ENCODE assay signal across 9 mouse cellular contexts in genomic region chr4:84884111-84884538, GRCm38 (mm10). TPM values are rescaled to one million over a fixed set of nuclear protein-coding genes. Genes with fewer than 3 reads are reported as not detected.
A peak's percentile ranks its signal among the peaks of the same experiment; 100 is the strongest.
DNase-seq lines count a peak whose midpoint lies in the region; ATAC-seq and TF ChIP-seq lines count a peak whose summit lies in the region.
"Had no signal": no experiment of that assay in that cellular context is flagged by ENCODE, and none has a peak within 500 bp of the region (broad histone marks: within the 10 kb centered on the region; RNA-seq: fewer than 3 reads in every experiment).

Cntln (plus strand) TSS chr4:84884309.

- H3K79me2 ChIP-seq in liver, adult 2 months (ENCODE audit: control insufficient read depth, insufficient read depth, low read length) = no peaks in the 10 kb centered on the region

- H3K4me1 ChIP-seq in brown adipose tissue, adult 24 weeks (ENCODE audit: control insufficient read depth, insufficient read depth, insufficient read length, low read length) = no peaks in the 10 kb centered on the region
- peaks cover 8% of the 10 kb centered on the region for H3K4me1 ChIP-seq in heart, embryonic 13.5 days
- no peaks in the 10 kb centered on the region for H3K4me1 ChIP-seq in kidney, postnatal 0 days (replicated peaks; ENCODE audit: insufficient read depth, low read length)
- H3K4me1 ChIP-seq in liver, adult 2 months (ENCODE audit: control insufficient read depth, insufficient read depth, low read length) = no peaks in the 10 kb centered on the region

- TF ChIP-seq CTCF in kidney, postnatal 0 days (IDR thresholded peaks at IDR 0.05; ENCODE audit: low read depth) = peak; percentile 16; the same call in 1 of the 2 replicates
- TF ChIP-seq CTCF in liver, adult 2 months (IDR thresholded peaks at IDR 0.05; ENCODE audit: low read depth, low read length) = no peak

- WGBS in heart, embryonic 13.5 days = under 1% methylated on average over 50 of the region's 50 CpGs
- WGBS in kidney, postnatal 0 days = under 1% methylated on average over 50 of the region's 50 CpGs
- 2% methylated on average over 50 of the region's 50 CpGs for WGBS in liver, adult 2 months

- no peaks in the 10 kb centered on the region for H3K27me3 ChIP-seq in heart, embryonic 13.5 days (replicated peaks)
- no peaks in the 10 kb centered on the region for H3K27me3 ChIP-seq in kidney, postnatal 0 days (ENCODE audit: insufficient read depth, low read length)
- no peaks in the 10 kb centered on the region for H3K27me3 ChIP-seq in liver, adult 2 months (ENCODE audit: control insufficient read depth, insufficient read depth, low read length)

- peak within 1 kb of the TSS; percentile 94 for H3K9ac ChIP-seq in heart, embryonic 13.5 days
- peak within 1 kb of the TSS; percentile 95 for H3K9ac ChIP-seq in kidney, postnatal 0 days (ENCODE audit: low read depth, low read length)
- peak within 1 kb of the TSS; percentile 94 for H3K9ac ChIP-seq in liver, adult 2 months (ENCODE audit: low read depth, low read length)

- peak; percentile 91 for ATAC-seq in erythroid progenitor cell, adult 5-6 weeks (replicated peaks; ENCODE audit: low FRiP score, poor library complexity, severe bottlenecking)
- peak; percentile 85 for ATAC-seq in heart, embryonic 13.5 days (ENCODE audit: extremely low read depth, insufficient number of reproducible peaks, low FRiP score, low TSS enrichment)
- ATAC-seq in kidney, postnatal 0 days (replicated peaks; ENCODE audit: low FRiP score, low read depth) = peak; percentile 90
- peak; percentile 82 for ATAC-seq in monocyte, adult 5-6 weeks (replicated peaks; ENCODE audit: insufficient number of reproducible peaks, low FRiP score, low TSS enrichment, poor library complexity, severe bottlenecking)

- H3K36me3 ChIP-seq in heart, embryonic 13.5 days = peaks cover 4% of the 10 kb centered on the region; the same call in 1 of the 2 replicates
- H3K36me3 ChIP-seq in kidney, postnatal 0 days (ENCODE audit: insufficient read depth, low read length) = no peaks in the 10 kb centered on the region
- no peaks in the 10 kb centered on the region for H3K36me3 ChIP-seq in liver, adult 2 months (ENCODE audit: control insufficient read depth, insufficient read depth, low read length)
- H3K36me3 ChIP-seq: G1E had no signal

- TF ChIP-seq POLR2A in liver, adult 2 months (IDR thresholded peaks at IDR 0.05; ENCODE audit: extremely low read depth, insufficient read depth, low read length) = no peak

- peak; percentile 75 to 80 for DNase-seq in B cell, adult 2 months
- DNase-seq in kidney, postnatal 0 days (ENCODE audit: low spot score) = peak; percentile 96
- DNase-seq in liver, adult 2 months (ENCODE audit: extremely low read depth, low read depth, low spot score) = peak; percentile 53
- DNase-seq in spleen, postnatal 36 days (ENCODE audit: low spot score in 2 of 2) = peak; percentile 83 to 85

- peak within 1 kb of the TSS; percentile 67 for H3K27ac ChIP-seq in brown adipose tissue, adult 24 weeks (replicated peaks; ENCODE audit: low read depth, low read length)
- peak within 1 kb of the TSS; percentile 93 for H3K27ac ChIP-seq in heart, embryonic 13.5 days (replicated peaks)
- H3K27ac ChIP-seq in kidney, postnatal 0 days = peak within 1 kb of the TSS; percentile 92
- H3K27ac ChIP-seq in liver, adult 2 months (replicated peaks; ENCODE audit: insufficient read depth, low read depth, low read length) = peak within 1 kb of the TSS; percentile 43

- peaks cover 4% of the 10 kb centered on the region; the same call in 1 of the 2 replicates for H3K9me3 ChIP-seq in heart, embryonic 13.5 days
- no peaks in the 10 kb centered on the region for H3K9me3 ChIP-seq in kidney, postnatal 0 days (replicated peaks; ENCODE audit: low read length)

- H3K4me3 ChIP-seq in brown adipose tissue, adult 24 weeks (ENCODE audit: insufficient read depth, low read depth, low read length) = peak within 1 kb of the TSS; percentile 85
- H3K4me3 ChIP-seq in heart, embryonic 13.5 days = peak within 1 kb of the TSS; percentile 78
- peak within 1 kb of the TSS; percentile 87 for H3K4me3 ChIP-seq in kidney, postnatal 0 days (replicated peaks; ENCODE audit: low read depth, low read length)
- H3K4me3 ChIP-seq in liver, adult 2 months (ENCODE audit: insufficient read depth, low read depth, low read length) = peak within 1 kb of the TSS; percentile 95

- peak within 1 kb of the TSS; percentile 77 for H3K4me2 ChIP-seq in heart, embryonic 13.5 days
- peak within 1 kb of the TSS; percentile 92 for H3K4me2 ChIP-seq in kidney, postnatal 0 days (ENCODE audit: low read length)

RNA-seq across cellular contexts. Expression of gene Cntln, which starts in this region (rescaled TPM):
- polyA plus RNA-seq in brown adipose tissue, adult 24 weeks (2012; ENCODE audit: insufficient read depth, insufficient read length, missing spikeins) = 1.8 and 2.3 TPM in 2 replicates
- total RNA-seq in erythroid progenitor cell, adult 5-6 weeks (2015; ENCODE audit: low replicate concordance) = 22.6 and 28.5 TPM in 2 replicates
- total RNA-seq in erythroid progenitor cell, adult 5-6 weeks (2017; ENCODE audit: low replicate concordance) = 47.7 and 51.0 TPM in 2 replicates
- 5.4 and 5.7 TPM in 2 replicates for polyA plus RNA-seq in heart, embryonic 13.5 days (2015; fragmentation: Nextera tagmentation; extraction: Ambion mirVana)
- polyA plus RNA-seq in kidney, postnatal 0 days (2015; fragmentation: Nextera tagmentation; extraction: Ambion mirVana) = 10.0 and 10.5 TPM in 2 replicates
- 1.3 and 1.4 TPM in 2 replicates for total RNA-seq in liver, adult 2 months (2014; rRNA removed)
- polyA plus RNA-seq in liver, adult 2 months (2012; rRNA removed) = 0.16 and 0.32 TPM in 2 replicates
- 8.9 to 13.6 TPM (median 13.0 TPM) in 3 replicates for total RNA-seq in monocyte, adult 5-6 weeks (2017)
- polyA plus RNA-seq: G1E had no signal

Comparison
In these comparisons a context has a peak if more than half of its experiments do, and no peak if none do; other contexts are left out.
1. Peak in every context shown above with its lines: DNase-seq, ATAC-seq, H3K4me3 ChIP-seq and H3K27ac ChIP-seq.
2. H3K27ac ChIP-seq: peak in every context shown above with its lines; median percentile 93 in heart, embryonic 13.5 days; 92 in kidney, postnatal 0 days; 67 in brown adipose tissue, adult 24 weeks; 43 in liver, adult 2 months.